In genomic region chr6:11907269-11908032, GRCm38 (mm10) we compare ENCODE assay signal across 8 mouse cellular contexts. TPM values are rescaled to one million over a fixed set of nuclear protein-coding genes. Genes with fewer than 3 reads are reported as not detected.
A peak's percentile ranks its signal among the peaks of the same experiment; 100 is the strongest.
DNase-seq lines count a peak whose midpoint lies in the region; ATAC-seq lines count a peak whose summit lies in the region.

Gene Ndufa4, minus strand, starts transcription at chr6:11907497.
Gene Phf14, plus strand, starts transcription at chr6:11907809.

- H3K9ac ChIP-seq in intestine, embryonic 14.5 days (ENCODE audit: low read length) = peak within 1 kb of the TSS; percentile 89

- H3K4me1 ChIP-seq in intestine, embryonic 14.5 days (replicated peaks; ENCODE audit: control insufficient read depth, insufficient read depth, low read length) = peaks cover 8% of the 10 kb centered on the region

- peak; percentile 99 for ATAC-seq in intestine, embryonic 14.5 days (replicated peaks; ENCODE audit: low FRiP score, low TSS enrichment, low read depth)

- H3K27me3 ChIP-seq in intestine, embryonic 14.5 days (replicated peaks; ENCODE audit: control insufficient read depth, insufficient read depth, low read length) = no peaks in the 10 kb centered on the region

- H3K4me2 ChIP-seq in intestine, embryonic 14.5 days (ENCODE audit: low read length) = peak within 1 kb of the TSS; percentile 78

- intact Hi-C loops in left cerebral cortex, postnatal 14 days (cut with DNase I) = no loop called here

- peak within 1 kb of the TSS; percentile 87 for H3K27ac ChIP-seq in intestine, embryonic 14.5 days (ENCODE audit: low read depth)

- under 1% methylated on average over 59 of the region's 59 CpGs for WGBS in intestine, embryonic 14.5 days

- peaks cover 35% of the 10 kb centered on the region for H3K36me3 ChIP-seq in intestine, embryonic 14.5 days (ENCODE audit: control insufficient read depth, insufficient read depth, low read length)

- H3K4me3 ChIP-seq in intestine, embryonic 14.5 days (ENCODE audit: low read depth, low read length) = peak within 1 kb of the TSS; percentile 94

- DNase-seq in adrenal gland, adult 18-20 months (ENCODE audit: low spot score in 2 of 2) = peak; percentile 87 to 89
- peak; percentile 94 for DNase-seq in embryo, embryonic 11 days
- DNase-seq in gastrocnemius, postnatal 25 days = peak; percentile 91
- DNase-seq in intestine, embryonic 14.5 days (ENCODE audit: low spot score) = peak; percentile 99
- peak; percentile 88 to 89 for DNase-seq in left cerebral cortex, postnatal 14 days (ENCODE audit: low spot score in 2 of 2)
- DNase-seq in mesoderm, embryonic 11.5 days (ENCODE audit: low read depth, low spot score) = peak; percentile 93
- DNase-seq in right cerebral cortex, postnatal 36 days (ENCODE audit: low spot score in 2 of 2) = peak; percentile 86 to 87
- DNase-seq in yolk sac, embryonic 10.5 days (ENCODE audit: low spot score) = peak; percentile 93

- H3K9me3 ChIP-seq in intestine, embryonic 14.5 days (ENCODE audit: control insufficient read depth, low read length) = no peaks in the 10 kb centered on the region

RNA-seq across cellular contexts. Expression of gene Ndufa4, which starts in this region (rescaled TPM):
- total RNA-seq in adrenal gland, adult 18-20 months (2021) = 1,000 to 10,000 TPM; 1,022 to 1,412 TPM
- 1,000 to 10,000 TPM; 1,441 to 1,450 TPM for total RNA-seq in gastrocnemius, postnatal 25 days (2021)
- polyA plus RNA-seq in intestine, embryonic 14.5 days (2014; fragmentation: Nextera tagmentation; extraction: Ambion mirVana) = 1,066 and 1,132 TPM in 2 replicates
- total RNA-seq in left cerebral cortex, postnatal 14 days (2021) = 100 to 1,000 TPM; 873 to 899 TPM

RNA-seq across cellular contexts. Expression of gene Phf14, which starts in this region (rescaled TPM):
- total RNA-seq in adrenal gland, adult 18-20 months (2021) = 10 to 100 TPM; 20.3 to 27.3 TPM
- 10 to 100 TPM; 22.1 to 24.4 TPM for total RNA-seq in gastrocnemius, postnatal 25 days (2021)
- polyA plus RNA-seq in intestine, embryonic 14.5 days (2014; fragmentation: Nextera tagmentation; extraction: Ambion mirVana) = 71.1 and 73.5 TPM in 2 replicates
- total RNA-seq in left cerebral cortex, postnatal 14 days (2021) = 100 to 1,000 TPM; 113 to 114 TPM

Comparison
In these comparisons a context has a peak if more than half of its experiments do, and no peak if none do; other contexts are left out.
1. Peak in every context shown above with its lines: DNase-seq, ATAC-seq, H3K4me3 ChIP-seq and H3K27ac ChIP-seq.
2. RNA of gene Phf14 (total RNA-seq): 113 to 114 TPM in left cerebral cortex, postnatal 14 days; 20.3 to 27.3 TPM in adrenal gland, adult 18-20 months and 22.1 to 24.4 TPM in gastrocnemius, postnatal 25 days; every median in the first group is over 4 times any median in the second.